Mouse (Mus musculus): ENCODE measurements at regions not wholly inside any gene's neighbourhood (a gene's known extent, or its start where the extent isn't known, plus 50 kb on each side); places are given as distances from the start of the nearest gene placed in this dataset.

DNA sequence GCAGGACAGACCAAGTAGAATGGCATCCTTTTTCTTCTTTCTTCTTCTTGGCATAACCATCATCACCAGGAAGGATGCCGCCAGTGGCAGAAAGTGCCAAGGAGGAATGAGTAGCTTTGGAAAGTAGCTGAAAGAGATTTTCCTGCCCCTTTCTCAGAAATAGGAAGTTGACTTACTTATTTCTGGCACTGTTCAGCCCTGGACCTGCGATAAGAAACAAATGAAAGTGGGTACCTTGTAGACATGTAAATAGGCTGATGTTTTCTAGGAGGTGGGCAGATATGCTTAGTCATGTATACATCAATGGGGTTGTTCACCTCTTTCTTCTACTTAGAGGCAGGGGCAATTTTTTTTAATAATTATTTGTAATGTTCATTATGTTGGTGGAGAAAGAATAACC lies 145.3 kb upstream of the Tmem164 start:
- intact Hi-C loops (cut with DNase I; ENCODE audit: low total_unique reads), result no loop called here

DNA sequence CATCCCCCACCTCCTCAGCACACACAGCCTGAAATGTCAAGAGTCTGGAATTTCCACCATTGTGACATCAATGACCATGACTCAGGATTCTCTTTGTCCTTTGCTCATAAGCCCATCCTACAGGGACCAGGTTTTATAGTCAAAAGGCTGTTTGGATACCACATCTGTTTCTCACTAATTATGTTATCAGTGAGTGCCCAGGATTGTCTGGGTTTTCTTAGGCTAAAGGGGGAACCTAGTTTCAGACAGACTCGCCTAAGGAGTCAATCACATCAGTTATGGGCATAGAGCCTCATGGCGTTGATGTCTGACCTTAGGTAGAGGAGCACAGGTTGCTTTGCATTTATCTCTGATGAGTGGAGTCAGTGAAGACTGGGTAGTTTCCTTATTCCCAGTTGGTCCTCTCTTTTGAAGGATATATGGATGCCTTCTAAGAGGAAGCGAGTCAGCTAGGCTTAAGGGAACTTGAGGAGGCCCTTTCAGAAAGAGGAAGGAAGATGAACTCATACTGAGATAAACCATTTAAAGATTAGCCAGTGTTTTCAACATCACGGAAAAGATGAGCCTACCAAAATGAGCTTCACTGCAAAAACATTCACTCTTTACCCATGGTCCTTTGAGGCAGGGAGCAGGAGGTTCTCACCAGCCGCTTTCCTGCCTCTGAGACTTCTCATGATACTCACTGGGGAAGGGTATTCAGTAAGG lies 143.8 kb upstream of the Tmem164 start:
- DNase-seq, result no peak
- intact Hi-C loops (cut with DNase I; ENCODE audit: low total_unique reads), result no loop called here

More for the DNA sequence above, 145.3 kb upstream of the Tmem164 start:
- no peak for DNase-seq

DNA sequence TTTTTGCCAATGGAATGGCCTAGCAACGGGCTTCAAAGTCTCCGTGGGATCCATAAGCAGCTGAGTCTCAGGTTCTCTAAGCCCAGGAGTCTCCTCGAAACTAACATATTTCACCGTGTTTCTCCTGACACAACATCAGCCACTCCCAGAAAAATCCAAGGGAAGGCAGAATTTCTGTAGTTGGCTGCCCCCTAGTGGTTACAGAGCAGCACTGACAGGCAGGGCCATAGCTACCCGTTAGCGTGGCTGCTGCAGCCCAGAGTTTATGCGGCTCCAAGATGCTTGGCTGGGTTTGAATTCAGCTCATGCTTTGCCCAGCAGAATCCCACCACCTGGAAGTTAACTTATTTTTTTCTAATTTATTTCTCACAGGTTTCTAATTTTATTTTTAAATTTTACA lies 140.9 kb upstream of the Tmem164 start:
- peak; percentile 33 for DNase-seq
- intact Hi-C loops (cut with DNase I; ENCODE audit: low total_unique reads), result no loop called here

DNA sequence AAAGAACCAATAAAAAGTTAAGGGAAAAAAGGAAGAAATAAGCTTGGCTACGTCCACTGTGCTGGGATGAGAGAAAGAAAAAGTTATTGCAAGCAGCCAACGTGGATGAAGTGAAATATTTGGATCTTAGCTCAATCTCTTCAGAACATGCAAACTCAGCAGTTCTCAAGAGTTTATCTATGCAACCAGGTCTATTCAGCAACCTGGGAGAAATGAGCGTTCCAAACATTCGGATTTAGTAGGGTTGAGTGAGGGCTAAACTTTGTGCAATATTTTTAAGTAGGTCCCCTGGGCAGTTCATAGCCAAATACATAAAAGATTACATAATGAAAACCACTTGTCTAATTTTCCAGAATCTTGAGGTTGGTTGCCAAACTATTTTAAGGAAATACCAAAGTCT lies 129.0 kb upstream of the Tmem164 start:
- intact Hi-C loops (cut with DNase I; ENCODE audit: low total_unique reads), result loop anchor here (5.0 kb wide), 1 partner anchor 255 kb away; no protein-coding TSS in a partner anchor

DNA sequence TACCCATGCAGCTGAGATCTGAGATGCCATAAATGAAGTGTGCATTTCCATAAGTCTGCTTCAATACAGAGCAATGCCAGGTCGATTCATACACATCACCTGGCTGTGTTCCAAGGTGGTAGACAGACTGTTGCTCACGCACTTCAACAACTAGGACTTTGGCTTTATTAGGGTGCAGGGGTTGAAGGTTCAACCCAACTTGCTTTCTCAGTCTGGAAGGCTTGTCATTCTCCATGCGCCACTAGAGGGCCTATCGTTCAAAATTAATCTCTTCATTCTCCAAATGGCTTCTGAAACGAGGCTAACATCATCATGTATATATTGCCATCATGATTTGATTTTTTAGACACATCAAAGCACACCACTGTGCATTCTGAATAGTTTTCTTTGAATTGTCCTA lies 127.0 kb upstream of the Tmem164 start:
- no peak for DNase-seq
- intact Hi-C loops (cut with DNase I; ENCODE audit: low total_unique reads), result loop anchor here (5.0 kb wide), 1 partner anchor 253 kb away; no protein-coding TSS in a partner anchor

More for the DNA sequence above, 129.0 kb upstream of the Tmem164 start:
- DNase-seq, result no peak

DNA sequence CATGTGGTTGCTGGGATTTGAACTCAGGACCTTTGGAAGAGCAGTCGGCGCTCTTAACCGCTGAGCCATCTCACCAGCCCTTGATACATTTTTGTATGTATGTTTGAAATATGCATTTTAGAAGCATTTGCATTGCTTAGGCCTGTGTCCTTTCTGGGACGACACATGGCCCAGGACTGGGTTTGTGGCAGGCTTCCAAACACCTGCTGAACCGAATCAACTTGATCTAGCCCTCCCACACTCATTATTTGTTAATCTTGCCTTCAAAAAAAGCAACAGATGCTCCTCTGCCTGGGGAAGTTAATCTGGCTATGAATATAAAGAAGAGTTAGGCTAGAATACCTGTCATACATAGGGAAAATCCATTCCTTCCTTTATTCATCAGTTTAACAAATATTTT lies 123.7 kb upstream of the Tmem164 start:
- intact Hi-C loops (cut with DNase I; ENCODE audit: low total_unique reads), result no loop called here
- DNase-seq, result no peak

DNA sequence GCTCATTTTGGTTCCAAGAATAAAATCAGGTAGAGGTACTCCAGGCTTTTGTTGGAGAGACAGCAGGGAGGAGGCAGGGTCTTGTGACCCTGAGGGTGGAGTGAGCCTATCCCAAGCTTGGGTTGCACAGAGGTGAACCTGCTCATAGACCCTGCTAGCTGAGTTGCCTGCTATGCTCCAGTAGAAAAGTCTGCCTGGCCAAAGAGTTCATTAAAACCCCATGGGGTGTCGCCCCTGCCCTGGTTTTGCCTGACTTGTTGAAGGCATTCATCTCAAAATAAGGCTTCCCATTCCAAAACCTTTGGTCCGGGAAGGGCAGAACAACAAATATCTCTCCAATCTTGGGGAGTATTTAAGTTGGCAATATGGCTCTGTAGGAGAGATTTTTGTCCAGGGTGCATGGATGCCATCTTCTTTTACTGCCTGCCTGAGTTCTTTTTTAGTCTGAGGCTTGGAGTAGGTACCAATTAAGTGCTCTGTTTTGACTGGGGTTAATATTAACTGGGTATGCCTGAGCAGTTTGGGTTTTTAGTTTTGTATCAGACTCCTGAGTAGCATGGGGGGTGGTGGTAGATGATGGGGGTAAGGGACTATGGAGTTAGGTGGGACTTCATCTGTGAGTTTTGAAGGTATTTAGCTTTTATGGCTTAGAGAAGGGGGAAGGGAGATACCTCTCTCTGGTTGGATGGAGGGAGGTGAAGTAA lies 120.8 kb upstream of the Tmem164 start:
- intact Hi-C loops (cut with DNase I; ENCODE audit: low total_unique reads), result no loop called here
- no peak for DNase-seq

DNA sequence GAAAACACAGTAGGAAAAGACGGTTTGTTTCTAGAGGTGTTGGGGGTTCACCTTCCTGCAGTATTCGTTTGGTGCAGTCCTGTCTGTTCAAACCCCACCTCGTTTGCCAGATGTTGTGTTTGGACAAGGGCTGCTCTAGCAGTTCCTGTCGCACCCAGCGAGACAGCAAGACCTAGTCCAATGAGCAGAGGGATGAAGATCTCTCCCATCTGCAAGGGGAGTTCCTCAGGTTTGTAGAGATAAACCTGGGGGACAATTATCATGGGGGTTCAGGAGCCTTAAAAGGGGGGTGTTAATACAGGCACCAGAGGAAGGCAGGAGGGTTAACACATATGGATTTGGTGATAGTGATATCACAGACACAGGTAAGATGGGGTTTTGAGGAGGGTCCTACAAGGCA lies 119.4 kb upstream of the Tmem164 start:
- DNase-seq, result no peak
- intact Hi-C loops (cut with DNase I; ENCODE audit: low total_unique reads), result no loop called here

DNA sequence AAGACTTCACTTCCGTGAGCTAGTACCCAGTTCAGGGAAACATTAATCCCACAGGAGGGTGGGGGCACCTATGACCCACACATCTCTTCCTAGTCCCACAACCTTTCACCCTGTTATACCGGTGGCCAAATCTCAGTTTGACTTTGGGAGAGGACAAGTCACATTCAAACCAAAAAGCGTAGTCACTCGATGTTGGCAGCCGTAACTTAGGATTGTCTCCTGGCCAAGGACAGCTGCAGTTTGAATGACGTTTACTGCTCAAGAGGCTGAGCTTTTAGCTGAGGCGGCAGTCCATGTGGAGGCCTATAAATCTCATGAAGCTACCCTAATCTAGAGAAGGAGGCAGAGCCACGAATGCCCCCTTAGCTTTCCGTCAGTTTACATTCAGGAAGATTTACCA lies 117.0 kb upstream of the Tmem164 start:
- peak; percentile 30 for DNase-seq

DNA sequence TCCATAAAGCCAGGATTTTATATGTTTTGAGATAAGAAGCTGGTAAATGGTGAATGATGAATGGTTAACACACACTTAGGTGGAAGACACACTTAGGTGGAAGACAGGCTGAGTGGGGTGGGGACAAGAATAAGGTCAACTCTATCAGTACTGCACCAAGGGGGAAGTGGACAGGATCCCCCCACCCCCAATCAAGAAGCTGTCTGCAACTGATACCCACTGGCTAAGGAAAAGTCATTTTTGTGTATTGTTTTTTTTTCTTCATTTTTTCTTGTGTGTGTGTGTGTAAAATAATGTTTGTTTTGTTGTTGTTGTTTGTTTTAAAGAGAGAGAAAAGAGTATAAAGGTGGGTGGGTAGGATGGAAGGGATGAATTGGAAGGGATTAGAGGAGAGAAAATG lies 109.4 kb upstream of the Tmem164 start:
- intact Hi-C loops (cut with DNase I; ENCODE audit: low total_unique reads), result loop anchor here (10.0 kb wide), 1 partner anchor 103 kb away; no protein-coding TSS in a partner anchor
- DNase-seq, result no peak

More for the DNA sequence above, 117.0 kb upstream of the Tmem164 start:
- intact Hi-C loops (cut with DNase I; ENCODE audit: low total_unique reads), result no loop called here

DNA sequence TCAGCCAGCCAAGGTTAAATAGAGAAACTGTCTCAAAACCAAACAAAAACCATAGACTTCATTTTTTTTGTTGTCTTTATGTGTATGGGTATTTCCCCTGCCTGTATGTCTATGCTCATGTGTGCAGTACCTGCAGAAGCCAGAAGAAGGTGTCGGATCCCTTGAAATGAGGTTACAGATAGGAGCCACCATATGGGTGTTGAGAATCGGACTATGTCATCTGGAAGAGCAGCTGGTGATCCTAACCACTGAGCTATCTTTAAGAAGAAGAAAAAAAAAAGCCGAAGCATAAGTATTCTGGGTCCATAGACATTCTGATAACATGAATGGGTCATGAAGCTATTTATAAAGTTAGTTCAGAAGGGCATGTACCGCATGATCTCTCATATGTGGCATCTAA lies 107.2 kb upstream of the Tmem164 start:
- intact Hi-C loops (cut with DNase I; ENCODE audit: low total_unique reads), result loop anchor here (10.0 kb wide), 1 partner anchor 101 kb away; no protein-coding TSS in a partner anchor
- no peak for DNase-seq

DNA sequence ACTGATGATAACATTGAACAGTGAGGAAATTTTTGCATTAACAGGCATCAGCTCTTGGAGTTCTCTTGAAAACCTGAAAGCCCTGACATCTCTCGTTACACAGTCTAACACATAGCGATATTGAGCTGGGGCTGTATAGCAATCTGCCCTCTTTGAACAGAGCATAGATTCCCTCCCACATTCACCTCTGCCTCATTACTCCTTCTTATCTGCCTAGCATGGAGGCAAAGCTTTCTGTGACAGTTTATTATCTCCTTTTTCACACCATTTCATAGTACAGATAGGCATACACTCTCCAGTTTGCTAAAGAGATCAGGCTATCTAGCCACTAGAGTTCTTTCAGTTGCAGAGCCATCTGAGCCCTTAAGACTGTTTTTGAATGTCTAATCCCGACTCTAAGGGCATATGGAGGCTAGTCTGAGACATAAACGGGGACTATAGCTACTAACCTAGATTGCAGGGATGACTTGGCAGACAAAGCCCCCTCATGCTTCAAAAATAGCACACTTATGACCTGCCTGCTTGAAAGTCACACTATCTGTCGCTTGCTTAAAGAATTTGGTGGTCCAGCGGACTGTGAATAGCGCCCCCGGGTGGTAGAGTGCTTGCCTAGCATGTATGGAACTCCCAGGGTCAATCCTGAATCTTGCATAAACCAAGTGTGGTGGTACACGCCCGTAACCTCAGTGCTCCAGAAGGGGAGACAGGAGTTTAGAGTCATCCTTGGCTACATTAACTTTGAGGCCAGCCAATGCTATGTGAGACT lies 106.1 kb upstream of the Tmem164 start:
- intact Hi-C loops (cut with DNase I; ENCODE audit: low total_unique reads), result loop anchor here (10.0 kb wide), 1 partner anchor 100 kb away; no protein-coding TSS in a partner anchor
- DNase-seq, result no peak

DNA sequence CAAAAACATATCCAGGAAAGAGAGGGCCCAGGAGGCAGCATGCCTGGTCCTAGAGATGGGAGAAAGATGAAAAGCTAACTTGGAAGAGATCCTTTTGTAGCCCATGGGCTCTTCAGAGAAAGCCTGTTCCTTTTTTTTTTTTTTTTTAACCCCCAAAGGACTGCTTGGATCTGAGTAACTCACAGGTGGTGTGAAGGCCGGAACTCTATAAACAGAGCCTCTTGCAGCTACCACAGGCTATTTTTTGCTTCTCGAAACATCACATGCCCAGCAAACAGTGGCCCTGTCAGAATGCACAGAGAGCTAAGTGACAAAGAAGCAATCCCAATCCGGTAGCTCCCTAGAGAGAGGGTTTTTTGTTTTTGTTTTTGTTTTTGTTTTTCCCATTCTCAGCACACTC lies 105.1 kb upstream of the Tmem164 start:
- intact Hi-C loops (cut with DNase I; ENCODE audit: low total_unique reads), result loop anchor here (10.0 kb wide), 1 partner anchor 99 kb away; no protein-coding TSS in a partner anchor
- no peak for DNase-seq

DNA sequence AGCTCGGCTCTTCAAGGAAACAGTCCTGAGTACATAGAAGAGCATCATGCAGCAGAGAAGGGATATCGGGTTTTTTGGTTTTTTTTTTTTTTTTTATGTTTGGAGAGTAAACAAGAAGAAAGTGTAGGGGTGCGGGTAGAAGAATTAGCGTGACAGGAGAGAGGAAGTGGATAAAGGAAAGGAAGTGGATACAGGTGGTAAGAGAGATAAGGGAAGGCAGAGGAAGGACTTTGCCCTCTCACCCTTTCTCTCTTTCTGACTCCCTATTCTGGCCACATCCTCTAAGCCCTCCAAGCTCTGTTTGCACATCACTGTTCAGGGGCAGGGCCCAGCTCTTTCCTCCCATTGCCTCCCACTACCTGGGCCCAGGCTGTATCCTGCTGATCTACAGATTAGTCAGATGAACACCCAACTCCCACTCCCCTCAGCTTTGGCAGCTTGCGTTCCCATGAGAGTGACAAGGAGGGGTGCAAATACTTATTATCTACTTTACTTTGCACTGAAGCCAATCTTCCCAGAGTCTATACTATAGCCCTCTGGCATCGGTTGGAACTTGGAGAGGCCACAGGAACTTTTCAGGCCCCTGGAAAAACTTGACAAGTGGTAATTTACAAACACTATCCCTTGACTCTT lies 103.6 kb upstream of the Tmem164 start:
- intact Hi-C loops (cut with DNase I; ENCODE audit: low total_unique reads), result loop anchor here (10.0 kb wide), 1 partner anchor 97 kb away; no protein-coding TSS in a partner anchor
- DNase-seq, result no peak

DNA sequence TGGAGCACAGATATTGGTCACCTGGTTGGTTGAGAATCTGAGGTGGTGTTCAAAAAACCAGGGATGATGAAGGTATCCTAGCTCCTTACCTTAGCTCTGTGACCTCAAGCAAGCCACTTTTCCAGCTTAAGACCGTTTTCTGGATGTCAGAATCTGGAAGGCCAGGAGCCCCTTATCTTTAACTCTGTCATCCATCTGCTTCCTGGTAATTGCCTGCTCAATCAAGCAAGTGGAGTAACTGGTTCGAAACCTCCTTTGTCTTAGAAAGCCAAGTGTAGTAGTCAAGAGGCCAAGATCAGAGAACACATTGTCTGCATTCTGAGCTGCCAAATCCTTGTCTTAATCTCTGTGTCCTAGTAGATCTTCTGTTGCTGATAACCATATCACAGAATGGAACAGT lies 95.9 kb upstream of the Tmem164 start:
- no peak for DNase-seq

DNA sequence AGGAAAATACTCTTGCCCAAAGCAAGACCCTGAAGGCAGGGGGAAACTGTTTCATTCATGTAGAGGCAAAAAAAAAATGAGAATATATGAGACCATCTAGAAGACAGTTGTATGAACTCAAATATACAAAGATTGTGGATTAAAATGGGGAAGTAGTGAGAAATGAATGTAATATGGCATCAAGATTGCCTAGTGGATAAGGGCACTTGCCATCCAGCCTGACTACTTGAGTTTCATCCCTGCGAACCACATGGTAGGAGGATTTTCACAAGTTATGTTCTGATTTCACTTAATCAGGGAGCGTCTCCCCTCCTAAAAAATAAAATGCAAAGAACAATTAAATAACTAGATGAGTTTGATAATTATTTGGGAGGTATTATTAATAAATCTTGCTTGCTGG lies 81.8 kb upstream of the Tmem164 start:
- intact Hi-C loops (cut with DNase I; ENCODE audit: low total_unique reads), result no loop called here
- no peak for DNase-seq

More for the DNA sequence above, 95.9 kb upstream of the Tmem164 start:
- intact Hi-C loops (cut with DNase I; ENCODE audit: low total_unique reads), result no loop called here

DNA sequence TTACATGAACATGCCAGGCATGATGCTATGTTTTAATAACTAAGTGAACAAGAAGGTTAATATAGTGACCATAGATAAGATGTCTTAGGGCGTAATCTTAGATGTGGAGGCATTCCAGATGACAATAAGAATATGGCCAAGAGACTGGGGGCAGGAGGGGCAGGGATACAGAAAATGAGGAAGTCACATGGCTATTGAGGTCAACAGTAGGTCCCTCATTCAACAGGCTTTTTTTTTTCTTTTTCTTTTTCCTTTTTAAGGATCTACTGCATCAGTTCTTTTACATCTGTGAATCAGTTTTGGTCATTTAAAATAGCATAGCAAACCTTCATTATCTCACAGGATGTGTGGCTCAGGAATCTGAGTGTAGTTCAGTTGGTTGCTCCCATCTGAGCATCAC lies 80.4 kb upstream of the Tmem164 start:
- intact Hi-C loops (cut with DNase I; ENCODE audit: low total_unique reads), result no loop called here

DNA sequence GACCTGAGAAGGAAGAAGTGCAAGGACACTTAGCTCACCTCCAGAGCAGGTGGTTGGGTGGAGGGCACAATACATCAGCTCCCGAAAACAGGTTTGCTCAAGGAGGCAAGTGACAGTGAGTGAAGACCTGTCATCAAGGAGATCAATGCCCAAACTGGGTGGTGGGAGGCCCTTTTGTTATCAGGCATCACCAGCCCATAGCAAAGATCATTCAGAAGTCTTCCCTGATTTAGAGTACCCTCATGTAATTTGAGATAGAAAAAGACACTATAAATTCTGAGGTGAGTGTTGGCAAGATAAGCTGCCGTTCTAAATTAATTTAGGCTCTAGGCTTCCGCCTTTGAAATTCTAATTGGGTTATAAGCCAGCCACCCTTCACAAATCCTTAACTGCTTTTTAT lies 76.1 kb upstream of the Tmem164 start:
- no peak for DNase-seq

More for the DNA sequence above, 80.4 kb upstream of the Tmem164 start:
- no peak for DNase-seq

DNA sequence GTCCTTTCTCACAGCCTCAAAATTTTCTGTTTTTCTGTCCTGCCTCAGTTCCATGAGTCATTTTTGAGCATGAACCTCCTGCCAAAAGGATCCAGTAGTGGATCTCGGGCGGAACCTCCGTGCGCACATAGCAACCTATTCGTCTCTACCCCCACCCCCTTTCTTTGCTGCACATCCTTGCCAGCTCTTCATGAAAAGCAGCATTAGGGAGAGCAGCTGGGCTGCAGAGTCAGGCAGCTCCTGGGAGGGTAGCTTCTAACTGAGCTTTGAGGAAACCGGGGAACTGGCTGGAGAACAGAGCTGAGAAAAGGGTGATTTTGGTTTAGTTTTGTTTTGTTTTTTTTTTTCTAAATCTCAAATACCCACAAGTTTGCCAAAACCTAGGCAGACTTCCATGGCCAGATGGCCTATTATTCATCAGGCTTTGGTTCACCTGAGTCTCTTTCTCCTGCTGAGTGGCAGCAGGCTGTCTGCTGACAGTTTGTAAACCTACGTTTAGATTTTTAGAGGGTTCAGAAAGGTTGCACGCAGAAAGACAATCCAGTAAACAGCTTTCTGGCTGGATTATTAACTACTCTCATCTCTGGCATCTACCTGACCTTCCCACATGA lies 74.5 kb upstream of the Tmem164 start:
- intact Hi-C loops (cut with DNase I; ENCODE audit: low total_unique reads), result no loop called here
- no peak for DNase-seq

More for the DNA sequence above, 76.1 kb upstream of the Tmem164 start:
- intact Hi-C loops (cut with DNase I; ENCODE audit: low total_unique reads), result no loop called here

Data from gastrocnemius, postnatal 14 days (tissue).